Mouse (Mus musculus): ENCODE measurements around the gene Ptpn7. TPM values are rescaled to one million over a fixed set of nuclear protein-coding genes. Genes with fewer than 3 reads are reported as not detected.
"Not testable (repeated sequence)": the region's sequence is repeated elsewhere in the genome, so short reads cannot be mapped to it uniquely, and the experiment has no call there.

Ptpn7 gene
- total RNA-seq (2021), result 1 to 10 TPM; 1.8 to 2.5 TPM
- long read RNA-seq, experiment 1, partial matches to known transcripts, result 0 of 1 reads
- long read RNA-seq, experiment 1, other reads (novel, unspliced or antisense), result 0 of 1 reads
- long read RNA-seq, experiment 2, result 0 reads

GRCm38 (mm10) chr1:135132473-135132872, at the start of gene Ptpn7:
TSS of gene Ptpn7 (plus strand) at chr1:135132700.
- DNase-seq, result peak; percentile 86

GRCm38 (mm10) chr1:135083465-135083864, 49.0 kb upstream of the Ptpn7 start:
- DNase-seq, result peak; percentile 28

- DNase-seq, result no peak
Observed at GRCm38 (mm10) chr1:135085296-135085871, 47.1 kb upstream of the Ptpn7 start.

- DNase-seq, result no peak
Observed at GRCm38 (mm10) chr1:135086015-135086414, 46.5 kb upstream of the Ptpn7 start.

- DNase-seq, result no peak
Observed at GRCm38 (mm10) chr1:135087414-135087813, 45.1 kb upstream of the Ptpn7 start.

GRCm38 (mm10) chr1:135089626-135090025, 42.9 kb upstream of the Ptpn7 start:
- DNase-seq, result no peak

GRCm38 (mm10) chr1:135090914-135091313, 41.6 kb upstream of the Ptpn7 start:
- no peak for DNase-seq

- DNase-seq, result no peak
Observed at GRCm38 (mm10) chr1:135094723-135095122, 37.8 kb upstream of the Ptpn7 start.

GRCm38 (mm10) chr1:135095189-135095588, 37.3 kb upstream of the Ptpn7 start:
- peak; percentile 34 for DNase-seq

- peak; percentile 42 for DNase-seq
Observed at GRCm38 (mm10) chr1:135096312-135096711, 36.2 kb upstream of the Ptpn7 start.

- no peak for DNase-seq
Observed at GRCm38 (mm10) chr1:135097441-135097840, 35.1 kb upstream of the Ptpn7 start.

- peak; percentile 76 for DNase-seq
Observed at GRCm38 (mm10) chr1:135098441-135098840, 34.1 kb upstream of the Ptpn7 start.

- DNase-seq, result no peak
Observed at GRCm38 (mm10) chr1:135100400-135100799, 32.1 kb upstream of the Ptpn7 start.

- DNase-seq, result peak; percentile 51
Observed at GRCm38 (mm10) chr1:135105124-135105523, 27.4 kb upstream of the Ptpn7 start, which contains the start of gene Lgr6. TSS of gene Lgr6 (minus strand) at chr1:135105276.

- peak; percentile 86 for DNase-seq
Observed at GRCm38 (mm10) chr1:135105951-135106350, 26.5 kb upstream of the Ptpn7 start.

- peak; percentile 53 for DNase-seq
Observed at GRCm38 (mm10) chr1:135108611-135109010, 23.9 kb upstream of the Ptpn7 start.

GRCm38 (mm10) chr1:135110075-135110474, 22.4 kb upstream of the Ptpn7 start:
- DNase-seq, result peak; percentile 86

GRCm38 (mm10) chr1:135111271-135111670, 21.2 kb upstream of the Ptpn7 start:
- not testable (repeated sequence) for DNase-seq

GRCm38 (mm10) chr1:135112661-135113060, 19.8 kb upstream of the Ptpn7 start:
- DNase-seq, result peak; percentile 58

GRCm38 (mm10) chr1:135124573-135125363, 7.7 kb upstream of the Ptpn7 start:
- DNase-seq, result no peak

GRCm38 (mm10) chr1:135125990-135126389, 6.5 kb upstream of the Ptpn7 start:
- DNase-seq, result no peak

GRCm38 (mm10) chr1:135126443-135127027, 6.0 kb upstream of the Ptpn7 start:
- no peak for DNase-seq

- DNase-seq, result no peak
Observed at GRCm38 (mm10) chr1:135128011-135128441, 4.5 kb upstream of the Ptpn7 start.

Data from adrenal gland, postnatal 10 days (tissue).